14 mouse cellular contexts compared by ENCODE assay signal in the genomic region with DNA sequence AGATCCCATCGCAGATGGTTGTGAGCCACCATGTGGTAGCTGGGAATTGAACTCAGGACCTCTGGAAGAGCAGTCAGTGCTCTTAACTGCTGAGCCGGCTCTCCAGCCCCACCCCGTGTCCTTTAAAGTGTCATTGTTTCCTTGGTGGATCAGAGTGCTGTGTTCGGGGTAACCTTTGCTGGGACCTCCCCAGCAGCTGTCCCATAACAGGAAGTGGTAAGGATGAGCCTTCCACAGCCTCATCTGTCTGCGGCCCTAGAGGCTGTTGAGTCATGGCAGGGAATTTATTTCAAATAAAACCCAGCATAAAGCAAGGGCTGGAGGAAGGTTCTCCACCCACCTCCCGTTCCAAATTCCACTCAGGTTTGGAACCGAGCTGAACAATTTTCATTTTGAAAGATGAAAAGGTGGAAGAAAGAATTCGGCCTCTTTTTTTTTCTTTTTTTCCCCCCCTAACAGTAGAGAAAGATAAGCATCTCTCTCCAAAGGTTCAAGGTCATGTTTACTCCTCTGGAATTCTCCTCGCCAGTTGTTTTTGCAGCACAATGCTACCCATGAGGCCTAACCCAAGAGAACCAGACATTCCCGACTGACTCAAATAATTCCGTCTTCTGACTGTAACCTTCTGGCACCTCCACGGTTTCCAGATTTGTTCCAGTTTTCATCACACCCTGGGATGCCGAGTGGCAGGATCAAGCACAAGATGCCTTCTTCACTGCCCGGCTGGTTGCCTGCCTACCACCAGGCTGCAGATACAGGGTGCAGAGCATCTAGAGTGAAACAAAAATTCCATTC.
DNase-seq lines count a peak whose midpoint lies in the region; ATAC-seq lines count a peak whose summit lies in the region.
"Had no signal": no experiment of that assay in that cellular context is flagged by ENCODE, and none has a peak within 500 bp of the region (broad histone marks: within the 10 kb centered on the region; RNA-seq: fewer than 3 reads in every experiment).

No protein-coding gene starts in this region.

- H3K4me2 ChIP-seq in liver, embryonic 12.5 days = no peak overlapping the region
- H3K4me2 ChIP-seq: neural tube, embryonic 13.5 days had no signal

- no peaks in the 10 kb centered on the region for H3K36me3 ChIP-seq in liver, embryonic 12.5 days
- H3K36me3 ChIP-seq: neural tube, embryonic 13.5 days had no signal

- 53% methylated on average over 14 of the region's 14 CpGs for WGBS in liver, embryonic 12.5 days (ENCODE audit: insufficient replicate concordance)

- no peak for DNase-seq in liver
- peak; percentile 47 for DNase-seq in thymus, postnatal 4 days
- DNase-seq in retina, embryonic 14.5 days (ENCODE audit: low spot score) = no peak
- no peak for DNase-seq in kidney, postnatal 25 days
- no peak for DNase-seq in left cerebral cortex, adult 8-10 months (ENCODE audit: low spot score in 2 of 2)
- DNase-seq: adrenal gland, adult 2 months; kidney, postnatal 4 days; lung, postnatal 14 days; right cerebral cortex, postnatal 14 days had no signal

- H3K27ac ChIP-seq in liver, embryonic 12.5 days = no peak overlapping the region
- H3K27ac ChIP-seq: neural tube, embryonic 13.5 days had no signal

- H3K4me3 ChIP-seq in liver, embryonic 12.5 days = no peak overlapping the region
- H3K4me3 ChIP-seq: neural tube, embryonic 13.5 days had no signal

- H3K9me3 ChIP-seq in liver, embryonic 12.5 days (replicated peaks) = no peaks in the 10 kb centered on the region
- H3K9me3 ChIP-seq: neural tube, embryonic 13.5 days had no signal

- H3K4me1 ChIP-seq in liver, embryonic 12.5 days = no peaks in the 10 kb centered on the region
- H3K4me1 ChIP-seq: neural tube, embryonic 13.5 days had no signal

- peak; percentile 35; the same call in 1 of the 2 replicates for ATAC-seq in liver, embryonic 12.5 days
- ATAC-seq in activated CD4-positive, CD25-positive, alpha-beta regulatory T cell, adult 4 months = peak; percentile 87
- ATAC-seq in monocyte, adult 5-6 weeks (replicated peaks; ENCODE audit: insufficient number of reproducible peaks, low FRiP score, low TSS enrichment, poor library complexity, severe bottlenecking) = peak; percentile 56
- ATAC-seq: hindbrain, embryonic 16.5 days had no signal

- H3K9ac ChIP-seq in liver, embryonic 12.5 days = no peak overlapping the region
- H3K9ac ChIP-seq: neural tube, embryonic 13.5 days had no signal

- no peaks in the 10 kb centered on the region for H3K27me3 ChIP-seq in liver, embryonic 12.5 days (replicated peaks)
- H3K27me3 ChIP-seq: neural tube, embryonic 13.5 days had no signal

Comparison
In these comparisons a context has a peak if more than half of its experiments do, and no peak if none do; other contexts are left out.
1. ATAC-seq: peak in every context shown above with its lines; median percentile 87 in activated CD4-positive, CD25-positive, alpha-beta regulatory T cell, adult 4 months; 56 in monocyte, adult 5-6 weeks; 35 in liver, embryonic 12.5 days.